Mouse (Mus musculus): ENCODE measurements around the gene Alkbh6. TPM values are rescaled to one million over a fixed set of nuclear protein-coding genes. Genes with fewer than 3 reads are reported as not detected.

Alkbh6 gene
- polyA plus RNA-seq, 2 experiments = 79.7 to 124 TPM

DNA sequence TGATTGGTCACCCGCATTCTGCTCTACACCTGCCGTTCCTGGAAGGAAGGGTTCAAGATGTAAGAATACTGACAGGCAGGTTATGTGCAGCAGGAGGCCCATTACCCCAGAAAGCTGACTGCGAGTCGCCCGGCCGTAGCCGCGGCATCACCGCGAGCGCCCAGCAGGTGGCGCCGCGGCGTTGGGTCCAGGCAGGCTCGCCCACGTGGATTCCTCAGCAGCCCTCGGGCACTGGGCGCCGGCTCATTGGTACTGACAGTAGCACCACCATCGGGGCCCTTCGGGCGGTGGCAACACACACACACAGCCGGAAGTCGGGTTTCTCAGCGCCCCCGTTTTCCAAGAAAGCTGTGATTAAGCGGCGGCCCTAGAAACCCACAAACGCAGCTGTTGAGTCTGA is 39.3 kb downstream of the Alkbh6 start:
- ATAC-seq (ENCODE audit: low FRiP score, low read depth) (no peak), DNase-seq (ENCODE audit: low spot score) (peak; percentile 54)
- Histone ChIP-seq H3K27ac (replicated peaks; ENCODE audit: low read depth, low read length) (no peak overlapping the region), H3K36me3 (ENCODE audit: control insufficient read depth, insufficient read depth, low read length) (no peaks in the 10 kb centered on the region), H3K27me3 (ENCODE audit: control insufficient read depth, insufficient read depth, low read length) (peaks cover 19% of the 10 kb centered on the region), H3K9me3 (ENCODE audit: control insufficient read depth, low read length) (no peaks in the 10 kb centered on the region), H3K9ac (ENCODE audit: low read depth, low read length, severe bottlenecking) (no peak overlapping the region), H3K4me3 (replicated peaks; ENCODE audit: low read length) (no peak overlapping the region), H3K4me1 (ENCODE audit: control insufficient read depth, insufficient read depth, low read length) (no peaks in the 10 kb centered on the region), H3K4me2 (replicated peaks; ENCODE audit: low read depth, low read length, severe bottlenecking) (no peak overlapping the region)
- 3% methylated on average over 30 of the region's 30 CpGs for WGBS
- TF ChIP-seq POLR2A (IDR thresholded peaks at IDR 0.05; ENCODE audit: borderline replicate concordance, extremely low read depth, insufficient read depth, insufficient read length) = no peak

GRCm38 (mm10) chr7:30353279-30353822 is 44.8 kb downstream of the Alkbh6 start:
- no peak; the same call in 1 of the 2 replicates for ATAC-seq (ENCODE audit: low FRiP score, low read depth)
- peak; percentile 71 for DNase-seq (ENCODE audit: low spot score)

DNA sequence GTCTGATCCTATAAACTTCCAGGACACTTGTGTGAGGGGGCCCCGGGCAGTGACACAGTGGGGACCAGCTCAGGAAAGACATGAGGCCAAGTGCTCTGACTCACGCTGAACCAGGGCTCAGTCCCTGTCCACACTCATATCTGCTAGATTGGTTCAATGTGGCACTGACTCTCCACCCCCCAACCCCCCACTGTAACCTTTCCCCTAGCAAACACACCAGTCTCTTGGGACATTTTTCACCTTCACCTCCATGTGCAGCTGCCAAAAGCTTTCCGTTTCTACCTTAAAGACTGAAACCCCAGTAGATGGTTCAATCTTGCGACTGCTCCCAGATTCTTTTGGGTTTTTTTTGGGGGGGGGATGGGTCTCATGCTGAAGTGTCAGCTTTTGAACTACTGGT is 45.5 kb downstream of the Alkbh6 start:
- no peak overlapping the region for H3K4me2 ChIP-seq (replicated peaks; ENCODE audit: low read depth, low read length, severe bottlenecking)
- H3K4me3 ChIP-seq (replicated peaks; ENCODE audit: low read length) = no peak overlapping the region
- no peak for TF ChIP-seq POLR2A (IDR thresholded peaks at IDR 0.05; ENCODE audit: borderline replicate concordance, extremely low read depth, insufficient read depth, insufficient read length)
- no peak overlapping the region for H3K27ac ChIP-seq (replicated peaks; ENCODE audit: low read depth, low read length)
- H3K27me3 ChIP-seq (ENCODE audit: control insufficient read depth, insufficient read depth, low read length) = no peaks in the 10 kb centered on the region
- 69% methylated on average over 4 of the region's 4 CpGs for WGBS
- peaks cover 14% of the 10 kb centered on the region for H3K36me3 ChIP-seq (ENCODE audit: control insufficient read depth, insufficient read depth, low read length)
- DNase-seq (ENCODE audit: low spot score) (no peak), ATAC-seq (ENCODE audit: low FRiP score, low read depth) (no peak)
- no peaks in the 10 kb centered on the region for H3K4me1 ChIP-seq (ENCODE audit: control insufficient read depth, insufficient read depth, low read length)
- H3K9me3 ChIP-seq (ENCODE audit: control insufficient read depth, low read length) = no peaks in the 10 kb centered on the region
- H3K9ac ChIP-seq (ENCODE audit: low read depth, low read length, severe bottlenecking) = no peak overlapping the region

More at GRCm38 (mm10) chr7:30353279-30353822, 44.8 kb downstream of the Alkbh6 start:
- peaks cover 4% of the 10 kb centered on the region; the same call in 1 of the 2 replicates for H3K27me3 ChIP-seq (ENCODE audit: control insufficient read depth, insufficient read depth, low read length)
- H3K36me3 ChIP-seq (ENCODE audit: control insufficient read depth, insufficient read depth, low read length) = peaks cover 14% of the 10 kb centered on the region
- no peak overlapping the region for H3K9ac ChIP-seq (ENCODE audit: low read depth, low read length, severe bottlenecking)
- H3K4me3 ChIP-seq (replicated peaks; ENCODE audit: low read length) = no peak overlapping the region
- H3K27ac ChIP-seq (replicated peaks; ENCODE audit: low read depth, low read length) = no peak overlapping the region
- H3K9me3 ChIP-seq (ENCODE audit: control insufficient read depth, low read length) = no peaks in the 10 kb centered on the region
- no peaks in the 10 kb centered on the region for H3K4me1 ChIP-seq (ENCODE audit: control insufficient read depth, insufficient read depth, low read length)
- WGBS = 11% methylated on average over 6 of the region's 6 CpGs
- no peak for TF ChIP-seq POLR2A (IDR thresholded peaks at IDR 0.05; ENCODE audit: borderline replicate concordance, extremely low read depth, insufficient read depth, insufficient read length)
- no peak overlapping the region for H3K4me2 ChIP-seq (replicated peaks; ENCODE audit: low read depth, low read length, severe bottlenecking)

DNA sequence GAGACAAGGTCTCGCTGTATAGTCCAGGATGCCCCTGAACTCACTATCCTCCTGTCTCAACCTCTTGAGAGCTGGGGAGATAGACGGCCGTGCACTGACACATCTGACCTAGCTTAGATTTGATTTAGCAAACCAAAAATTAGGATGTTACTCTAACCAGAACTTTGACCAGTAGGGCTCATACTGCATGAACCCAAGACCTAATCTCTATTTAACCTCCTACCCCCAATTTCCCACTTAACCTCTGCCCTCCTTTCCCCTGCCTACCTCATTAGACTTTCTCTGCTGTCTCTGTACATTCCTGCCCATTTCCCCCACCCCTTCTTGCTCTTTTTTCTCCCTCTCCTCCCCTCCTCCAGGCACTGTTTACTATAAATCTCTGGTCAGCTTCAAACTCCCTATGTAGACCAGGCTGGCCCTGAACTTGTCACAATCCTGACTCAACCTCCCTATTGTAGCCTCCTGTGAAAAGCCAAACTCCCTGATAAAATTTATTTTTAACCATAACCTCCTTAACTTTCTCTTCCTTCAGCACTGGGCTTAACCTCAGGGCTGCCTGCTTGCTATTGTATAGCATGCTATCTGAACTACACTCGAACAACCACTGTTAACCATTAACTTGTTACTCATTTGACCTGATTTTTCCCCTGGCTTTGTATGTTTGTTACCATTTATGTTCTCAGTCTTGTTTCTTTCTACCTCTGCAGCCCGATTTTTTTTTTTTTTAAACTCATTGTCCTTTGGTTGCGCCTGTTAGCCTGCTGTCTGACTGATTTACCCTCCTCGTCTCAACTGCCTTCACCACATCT is 50.1 kb downstream of the Alkbh6 start:
- no peak overlapping the region for H3K9ac ChIP-seq (ENCODE audit: low read depth, low read length, severe bottlenecking)
- no peak for TF ChIP-seq POLR2A (IDR thresholded peaks at IDR 0.05; ENCODE audit: borderline replicate concordance, extremely low read depth, insufficient read depth, insufficient read length)
- H3K27ac ChIP-seq (replicated peaks; ENCODE audit: low read depth, low read length) = no peak overlapping the region
- H3K27me3 ChIP-seq (ENCODE audit: control insufficient read depth, insufficient read depth, low read length) = no peaks in the 10 kb centered on the region
- ATAC-seq (ENCODE audit: low FRiP score, low read depth) = no peak
- WGBS = 77% methylated on average over 7 of the region's 7 CpGs
- H3K36me3 ChIP-seq (ENCODE audit: control insufficient read depth, insufficient read depth, low read length) = peaks cover 23% of the 10 kb centered on the region
- no peaks in the 10 kb centered on the region for H3K9me3 ChIP-seq (ENCODE audit: control insufficient read depth, low read length)
- no peak overlapping the region for H3K4me3 ChIP-seq (replicated peaks; ENCODE audit: low read length)
- DNase-seq (ENCODE audit: low spot score) = no peak
- H3K4me2 ChIP-seq (replicated peaks; ENCODE audit: low read depth, low read length, severe bottlenecking) = no peak overlapping the region
- peaks cover 16% of the 10 kb centered on the region for H3K4me1 ChIP-seq (ENCODE audit: control insufficient read depth, insufficient read depth, low read length)

GRCm38 (mm10) chr7:30359276-30359865 is 50.9 kb downstream of the Alkbh6 start:
- no peak for DNase-seq (ENCODE audit: low spot score)
- no peak for TF ChIP-seq POLR2A (IDR thresholded peaks at IDR 0.05; ENCODE audit: borderline replicate concordance, extremely low read depth, insufficient read depth, insufficient read length)
- peaks cover 23% of the 10 kb centered on the region for H3K36me3 ChIP-seq (ENCODE audit: control insufficient read depth, insufficient read depth, low read length)
- no peak for ATAC-seq (ENCODE audit: low FRiP score, low read depth)
- H3K27me3 ChIP-seq (ENCODE audit: control insufficient read depth, insufficient read depth, low read length) = no peaks in the 10 kb centered on the region
- H3K27ac ChIP-seq (replicated peaks; ENCODE audit: low read depth, low read length) = no peak overlapping the region
- no peak overlapping the region for H3K9ac ChIP-seq (ENCODE audit: low read depth, low read length, severe bottlenecking)
- no peak overlapping the region for H3K4me3 ChIP-seq (replicated peaks; ENCODE audit: low read length)
- peaks cover 16% of the 10 kb centered on the region for H3K4me1 ChIP-seq (ENCODE audit: control insufficient read depth, insufficient read depth, low read length)
- H3K4me2 ChIP-seq (replicated peaks; ENCODE audit: low read depth, low read length, severe bottlenecking) = no peak overlapping the region
- no peaks in the 10 kb centered on the region for H3K9me3 ChIP-seq (ENCODE audit: control insufficient read depth, low read length)
- WGBS = 88% methylated on average over 31 of the region's 31 CpGs
